Mouse (Mus musculus) MEL (cell line): ENCODE results near the gene Plekha7. TPM values are rescaled to one million over a fixed set of nuclear protein-coding genes. Genes with fewer than 3 reads are reported as not detected.
"Not testable (repeated sequence)": the region's sequence is repeated elsewhere in the genome, so short reads cannot be mapped to it uniquely, and the experiment has no call there.

Source experiments
- DNase-seq: peaks from one replicate; pipeline ENCODE4 v3.0.0; 2011; ENCODE audit warnings: low read depth, low spot score
- H3K27ac ChIP-seq: 2 replicates; pipeline ENCODE4 v1.5.1; 2012; ENCODE audit warnings: low read depth, mild to moderate bottlenecking, control low read depth, low read length, moderate library complexity; ENCODE audit not compliant: control insufficient read depth
- H3K27me3 ChIP-seq, 2 experiments: fragments of 150-350 bp in 1 of 2; sonication (generic) in 1 of 2; 2 replicates each; pipeline ENCODE4 v1.6.1; 2012; ENCODE audit warnings: low read length in 2 of 2, mild to moderate bottlenecking in 2 of 2, improper control_type of control experiment in 1 of 2, moderate library complexity in 1 of 2; ENCODE audit not compliant: insufficient read depth in 2 of 2, control insufficient read depth in 1 of 2
- H3K36me3 ChIP-seq, 2 experiments: 2 replicates each; pipeline ENCODE4 v1.6.1; 2012 to 2014; ENCODE audit warnings: low read length in 2 of 2, improper control_type of control experiment in 1 of 2, inconsistent platforms in 1 of 2, mild to moderate bottlenecking in 1 of 2; ENCODE audit not compliant: insufficient read depth in 2 of 2, control insufficient read depth in 1 of 2
- H3K4me1 ChIP-seq, 2 experiments: fragments of 150-350 bp in 1 of 2; sonication (generic) in 1 of 2; 2 replicates each; pipeline ENCODE4 v1.6.1; 2012; ENCODE audit warnings: low read length in 2 of 2, improper control_type of control experiment in 1 of 2, mild to moderate bottlenecking in 1 of 2; ENCODE audit not compliant: insufficient read depth in 2 of 2, control insufficient read depth in 1 of 2
- H3K4me3 ChIP-seq, 2 experiments: fragments of 150-350 bp in 1 of 2; sonication (generic) in 1 of 2; 2 replicates each; pipeline ENCODE4 v1.5.1; 2012; ENCODE audit warnings: low read depth in 2 of 2, low read length in 2 of 2, mild to moderate bottlenecking in 2 of 2, moderate library complexity in 2 of 2, control low read depth in 1 of 2, improper control_type of control experiment in 1 of 2; ENCODE audit not compliant: control insufficient read depth in 1 of 2, insufficient read depth in 1 of 2
- H3K79me2 ChIP-seq: 2 replicates; pipeline ENCODE4 v1.6.1; 2012; ENCODE audit warnings: mild to moderate bottlenecking, low read length, moderate library complexity; ENCODE audit not compliant: control insufficient read depth, poor library complexity, insufficient read depth
- H3K9ac ChIP-seq: 2 replicates; pipeline ENCODE4 v1.6.1; 2012; ENCODE audit warnings: low read depth, mild to moderate bottlenecking, control low read depth, low read length, moderate library complexity; ENCODE audit not compliant: control insufficient read depth, poor library complexity, severe bottlenecking
- H3K9me3 ChIP-seq: fragments of 150-350 bp; sonication (generic); replicated peaks from 2 replicates; pipeline ENCODE4 v1.6.1; 2012; ENCODE audit warnings: mild to moderate bottlenecking, low read length, improper control_type of control experiment, moderate library complexity; ENCODE audit not compliant: insufficient read depth
- E2F4 ChIP-seq: IDR thresholded peaks from 2 replicates; pipeline ENCODE4 v1.6.1; 2011; ENCODE audit warnings: low read depth, low read length, improper control_type of control experiment, borderline replicate concordance
- KAT2A ChIP-seq: conservative IDR thresholded peaks from 2 replicates; pipeline ENCODE4 v1.6.1; 2012; ENCODE audit warnings: low read depth, low read length, improper control_type of control experiment, inconsistent platforms
- MXI1 ChIP-seq: IDR thresholded peaks from 2 replicates; pipeline ENCODE4 v1.6.1; 2011; ENCODE audit warnings: mild to moderate bottlenecking, low read depth, low read length, improper control_type of control experiment
- polyA plus RNA-seq, 2 experiments: library from polyadenylated mRNA; stranded (reverse) in 1 of 2; unstranded in 1 of 2; fragments of >175 nt in 1 of 2; fragments of >200 nt in 1 of 2; gene quantifications; 2 replicates each; pipeline versions ENCODE4 v1.2.1 to v1.2.4; 2012; ENCODE audit warnings: low replicate concordance in 2 of 2, low read depth in 1 of 2; ENCODE audit not compliant: insufficient read length in 2 of 2, insufficient read depth in 1 of 2, missing spikeins in 1 of 2
- total RNA-seq: library from RNA; depleted of rRNA; stranded (reverse); fragments of 300-350 nt; gene quantifications from 2 replicates; pipeline ENCODE4 v1.2.3, GENCODE M21; 2012; rRNA removed

The Plekha7 gene
- total and polyA plus RNA-seq, 3 experiments = 4.4 to 14.5 TPM; not detected in 1

DNA sequence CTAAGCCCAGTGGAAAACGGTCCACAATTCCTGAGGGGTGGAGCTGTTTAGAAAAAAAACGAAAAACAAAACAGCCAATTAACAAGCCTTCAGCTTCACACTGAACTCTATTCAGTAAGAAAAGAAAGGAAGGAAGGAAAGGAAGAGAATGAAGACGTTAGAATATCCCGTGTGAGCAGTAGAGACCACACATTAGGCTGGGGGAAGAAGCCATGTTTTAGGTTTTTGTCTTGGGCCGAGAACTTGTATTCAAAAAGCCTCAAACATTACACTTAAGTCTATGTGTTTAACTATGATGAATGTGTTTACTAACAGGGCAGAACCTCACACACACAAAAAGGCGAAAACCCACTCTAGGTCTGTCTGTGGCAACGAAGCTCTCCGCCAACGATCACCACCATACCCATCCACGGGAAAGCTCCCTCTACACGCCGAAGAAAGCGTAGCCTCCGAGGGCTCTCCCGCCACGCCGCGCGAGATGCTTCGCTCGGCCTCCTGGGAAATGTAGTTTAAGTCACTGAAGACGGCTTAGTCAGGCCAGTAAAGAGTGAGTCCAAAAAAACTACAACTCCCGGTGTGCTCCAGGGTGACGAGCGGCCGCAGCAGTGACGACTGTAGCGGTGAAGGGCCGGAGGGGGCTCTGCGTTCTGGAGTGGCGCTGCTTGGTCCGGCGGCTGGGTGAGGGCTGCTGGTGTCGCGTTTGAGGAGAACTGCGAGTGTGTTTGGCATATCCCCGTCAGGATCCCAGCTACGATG, 215.3 kb downstream of the Plekha7 start (continued):
- TF ChIP-seq KAT2A (peak; percentile 94), E2F4 (peak; percentile 87; the same call in 1 of the 2 replicates), MXI1 (peak; percentile 74; the same call in 1 of the 2 replicates)

DNA sequence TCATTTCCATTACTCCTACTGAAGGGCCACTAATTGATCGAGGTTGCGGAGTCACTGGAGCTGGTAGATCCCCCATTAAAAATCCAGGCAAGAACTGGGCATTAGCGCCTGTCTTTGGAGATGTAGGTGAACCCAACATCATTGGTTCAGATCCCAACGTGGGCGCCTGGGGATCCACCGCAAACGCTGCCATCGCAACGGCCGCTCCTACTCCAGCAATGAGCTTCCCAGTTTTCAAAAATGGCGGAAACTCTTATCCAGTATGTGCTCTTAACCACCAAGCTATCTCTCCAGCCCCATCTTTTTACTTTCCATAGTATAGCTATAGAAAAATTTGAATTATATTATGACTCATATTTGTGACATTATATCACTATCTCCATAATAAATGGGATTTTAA, 223.8 kb downstream of the Plekha7 start, which contains the start of gene Gm4353:
Gene Gm4353 (minus strand): TSS at position 270 of the 400 bp plus-strand sequence.
- not testable (repeated sequence) for H3K79me2 ChIP-seq, H3K4me1 ChIP-seq, H3K9me3 ChIP-seq, H3K4me3 ChIP-seq, H3K36me3 ChIP-seq, H3K9ac ChIP-seq, H3K27ac ChIP-seq, DNase-seq
- H3K27me3 ChIP-seq = peaks cover 12 to 21% of the 10 kb centered on the region in 2 experiments

Other genes with a start within 250 kb of the Plekha7 start
- 20.8 and 21.0 TPM in 2 replicates for gene Gm4353, start 223.7 kb downstream of the Plekha7 start, total RNA-seq
- 10 to 100 TPM in 1 of 2 experiments, not detected in 1; 22.7 TPM for gene Gm4353, start 223.7 kb downstream of the Plekha7 start, polyA plus RNA-seq
- gene Rps13, start 25.8 kb upstream of the Plekha7 start, total RNA-seq = 1,903 and 1,952 TPM in 2 replicates
- 100 to 1,000 TPM in 1 of 2 experiments, not detected in 1; 388 TPM for gene Rps13, start 25.8 kb upstream of the Plekha7 start, polyA plus RNA-seq
- 3.6 and 3.9 TPM in 2 replicates for gene Pik3c2a, start 135.1 kb upstream of the Plekha7 start, total RNA-seq
- gene Pik3c2a, start 135.1 kb upstream of the Plekha7 start, polyA plus RNA-seq = 1 to 10 TPM in 1 of 2 experiments, not detected in 1; 2.6 TPM
- 5.5 and 5.8 TPM in 2 replicates for gene Nucb2, start 196.0 kb upstream of the Plekha7 start, total RNA-seq
- gene Nucb2, start 196.0 kb upstream of the Plekha7 start, polyA plus RNA-seq = 1 to 10 TPM in 1 of 2 experiments, not detected in 1; 6.4 TPM